Mouse (Mus musculus) embryonic facial prominence, embryonic 12.5 days (tissue): ENCODE data around the gene Smyd3. TPM values are rescaled to one million over a fixed set of nuclear protein-coding genes. Genes with fewer than 3 reads are reported as not detected.

Experiments used
- ATAC-seq: fragments of 200-750 bp; cut with Nextera tagmentation; 2 replicates; pipeline ENCODE4 v1.8.0; 2017; ENCODE audit not compliant: insufficient number of reproducible peaks, insufficient read depth, low FRiP score, low TSS enrichment
- H3K27ac ChIP-seq: fragments of 300-500 bp; sonication (generic); 2 replicates; pipeline ENCODE4 v1.5.1; 2016; ENCODE audit warnings: mild to moderate bottlenecking
- H3K27me3 ChIP-seq: fragments of 300-500 bp; sonication (generic); 2 replicates; pipeline ENCODE4 v1.6.1; 2016; ENCODE audit warnings: mild to moderate bottlenecking, moderate library complexity
- H3K36me3 ChIP-seq: fragments of 300-500 bp; sonication (generic); 2 replicates; pipeline ENCODE4 v1.6.1; 2016; ENCODE audit warnings: mild to moderate bottlenecking
- H3K4me1 ChIP-seq: fragments of 300-500 bp; sonication (generic); 2 replicates; pipeline ENCODE4 v1.6.1; 2016
- H3K4me2 ChIP-seq: fragments of 300-500 bp; sonication (generic); replicated peaks from 2 replicates; pipeline ENCODE4 v1.6.1; 2016; ENCODE audit warnings: mild to moderate bottlenecking, moderate library complexity
- H3K4me3 ChIP-seq: fragments of 300-500 bp; sonication (generic); 2 replicates; pipeline ENCODE4 v1.5.1; 2016; ENCODE audit warnings: mild to moderate bottlenecking
- H3K9ac ChIP-seq: fragments of 300-500 bp; sonication (generic); 2 replicates; pipeline ENCODE4 v1.6.1; 2016; ENCODE audit warnings: mild to moderate bottlenecking, moderate library complexity
- H3K9me3 ChIP-seq: fragments of 300-500 bp; sonication (generic); 2 replicates; pipeline ENCODE4 v1.6.1; 2016; ENCODE audit warnings: mild to moderate bottlenecking, moderate library complexity
- WGBS: fragments of 180-500 bp; shearing (Covaris S2); methylation state at CpG from one replicate; pipeline ENCODE4 v1.1.7; 2016; 5-methylcytosine and 5-hydroxymethylcytosine counted together
- polyA plus RNA-seq: library from polyadenylated mRNA; unstranded; fragments of >200 nt; fragmentation: Nextera tagmentation; extraction: Ambion mirVana; gene quantifications from 2 replicates; pipeline ENCODE4 v1.2.1, GENCODE M21; 2016

The Smyd3 gene
- polyA plus RNA-seq, 1 experiment from 2014 or later: 28.9 TPM

- Histone ChIP-seq H3K9me3 (no peaks in the 10 kb centered on the region), H3K27me3 (no peaks in the 10 kb centered on the region), H3K4me2 (no peak overlapping the region), H3K9ac (no peak overlapping the region), H3K4me1 (no peaks in the 10 kb centered on the region; the same call in none of the 2 replicates), H3K36me3 (no peaks in the 10 kb centered on the region), H3K27ac (no peak overlapping the region), H3K4me3 (no peak overlapping the region)
- 75% methylated on average over 10 of the region's 10 CpGs for WGBS
- ATAC-seq: no peak
Observed at GRCm38 (mm10) chr1:179116729-179117663, 400.8 kb downstream of the Smyd3 start.

GRCm38 (mm10) chr1:179114833-179115495 is 402.9 kb downstream of the Smyd3 start:
- Histone ChIP-seq H3K4me2 (no peak overlapping the region), H3K9me3 (no peaks in the 10 kb centered on the region), H3K4me1 (no peaks in the 10 kb centered on the region; the same call in none of the 2 replicates), H3K27ac (0 out of 2 replicates have a peak overlapping the region, but pooled peaks have one; percentile 13), H3K4me3 (no peak overlapping the region), H3K36me3 (no peaks in the 10 kb centered on the region), H3K27me3 (no peaks in the 10 kb centered on the region), H3K9ac (no peak overlapping the region)
- 84% methylated on average over 7 of the region's 7 CpGs for WGBS
- ATAC-seq: no peak

GRCm38 (mm10) chr1:179114385-179114784 is 403.5 kb downstream of the Smyd3 start:
- no peak for ATAC-seq
- WGBS: 99% methylated on average over 3 of the region's 3 CpGs

DNA sequence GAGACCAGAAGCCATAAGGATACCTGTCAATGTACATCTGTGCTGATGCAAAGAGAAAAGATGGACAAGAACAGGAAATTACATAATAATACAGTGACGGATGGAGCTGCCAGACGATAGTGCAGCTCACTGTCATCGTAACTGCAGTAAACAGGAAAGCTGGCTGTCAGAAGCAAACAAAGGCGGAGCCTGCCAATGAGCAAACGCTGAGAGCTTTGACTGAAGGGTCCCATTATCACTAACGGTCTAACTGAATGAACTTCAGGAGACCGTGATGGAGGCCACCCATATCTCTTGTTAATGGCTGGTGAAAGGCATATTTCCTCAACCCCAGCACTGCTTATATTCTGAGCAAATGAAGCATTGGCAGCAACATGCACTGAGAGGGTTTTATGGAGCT is 409.1 kb downstream of the Smyd3 start:
- no peaks in the 10 kb centered on the region for H3K9me3 ChIP-seq
- H3K27ac ChIP-seq: peak overlapping the region; percentile 85; the same call in 1 of the 2 replicates
- H3K4me2 ChIP-seq: no peak overlapping the region
- H3K4me3 ChIP-seq: no peak overlapping the region
- H3K4me1 ChIP-seq: peaks cover 28% of the 10 kb centered on the region
- no peak for ATAC-seq
- H3K36me3 ChIP-seq: no peaks in the 10 kb centered on the region
- 40% methylated on average over 7 of the region's 7 CpGs for WGBS
- H3K9ac ChIP-seq: no peak overlapping the region
- no peaks in the 10 kb centered on the region for H3K27me3 ChIP-seq

More at GRCm38 (mm10) chr1:179114385-179114784, 403.5 kb downstream of the Smyd3 start:
- H3K27me3 ChIP-seq: no peaks in the 10 kb centered on the region
- H3K4me2 ChIP-seq: no peak overlapping the region
- H3K27ac ChIP-seq: no peak overlapping the region
- no peaks in the 10 kb centered on the region for H3K36me3 ChIP-seq
- no peak overlapping the region for H3K9ac ChIP-seq
- no peaks in the 10 kb centered on the region for H3K9me3 ChIP-seq
- no peak overlapping the region for H3K4me3 ChIP-seq
- H3K4me1 ChIP-seq: no peaks in the 10 kb centered on the region; the same call in none of the 2 replicates

GRCm38 (mm10) chr1:179107761-179108694 is 409.8 kb downstream of the Smyd3 start:
- Histone ChIP-seq H3K9ac (no peak overlapping the region), H3K4me1 (peaks cover 28% of the 10 kb centered on the region), H3K4me2 (no peak overlapping the region; the same call in 1 of the 2 replicates), H3K9me3 (no peaks in the 10 kb centered on the region), H3K27me3 (no peaks in the 10 kb centered on the region), H3K36me3 (no peaks in the 10 kb centered on the region), H3K4me3 (no peak overlapping the region), H3K27ac (peak overlapping the region; percentile 85)
- ATAC-seq: peak; percentile 32; the same call in 1 of the 2 replicates
- WGBS: 20% methylated on average over 16 of the region's 16 CpGs

DNA sequence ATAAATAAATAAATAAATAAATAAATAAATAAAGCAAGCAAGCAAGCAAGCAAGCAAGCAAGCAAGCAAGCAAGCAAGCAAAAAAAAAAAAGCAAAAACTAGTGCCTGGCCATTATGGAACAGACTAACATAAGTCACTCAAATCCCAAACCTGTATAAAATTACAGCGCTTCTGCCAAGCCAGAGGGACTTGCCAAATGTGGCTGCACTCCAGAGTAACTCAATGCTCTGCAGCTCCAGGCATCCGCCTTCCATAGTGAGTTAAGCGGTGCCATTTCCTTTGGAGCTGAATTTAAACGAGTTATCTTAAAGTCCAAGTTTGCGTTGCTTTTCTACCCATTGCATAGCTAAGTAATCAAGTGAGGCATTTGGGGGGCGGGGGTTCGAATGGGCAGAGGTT is 410.6 kb downstream of the Smyd3 start:
- H3K27me3 ChIP-seq: no peaks in the 10 kb centered on the region
- no peak overlapping the region for H3K4me2 ChIP-seq
- ATAC-seq: no peak
- no peaks in the 10 kb centered on the region for H3K9me3 ChIP-seq
- no peak overlapping the region for H3K9ac ChIP-seq
- peak overlapping the region; percentile 85 for H3K27ac ChIP-seq
- no peak overlapping the region for H3K4me3 ChIP-seq
- H3K36me3 ChIP-seq: no peaks in the 10 kb centered on the region
- H3K4me1 ChIP-seq: peaks cover 28% of the 10 kb centered on the region
- 42% methylated on average over 7 of the region's 7 CpGs for WGBS

- H3K4me2 ChIP-seq: no peak overlapping the region
- H3K36me3 ChIP-seq: no peaks in the 10 kb centered on the region
- peak overlapping the region; percentile 67 for H3K27ac ChIP-seq
- H3K9ac ChIP-seq: no peak overlapping the region
- peaks cover 28% of the 10 kb centered on the region for H3K4me1 ChIP-seq
- WGBS: 59% methylated on average over 6 of the region's 6 CpGs
- H3K9me3 ChIP-seq: no peaks in the 10 kb centered on the region
- no peak overlapping the region for H3K4me3 ChIP-seq
- H3K27me3 ChIP-seq: no peaks in the 10 kb centered on the region
- no peak for ATAC-seq
Observed at GRCm38 (mm10) chr1:179106702-179107145, 411.1 kb downstream of the Smyd3 start.

GRCm38 (mm10) chr1:179106103-179106701 is 411.6 kb downstream of the Smyd3 start:
- no peaks in the 10 kb centered on the region for H3K36me3 ChIP-seq
- 74% methylated on average over 18 of the region's 18 CpGs for WGBS
- no peak overlapping the region for H3K9ac ChIP-seq
- no peak overlapping the region for H3K4me2 ChIP-seq
- ATAC-seq: no peak
- peaks cover 28% of the 10 kb centered on the region for H3K4me1 ChIP-seq
- H3K27ac ChIP-seq: no peak overlapping the region
- no peaks in the 10 kb centered on the region for H3K27me3 ChIP-seq
- no peaks in the 10 kb centered on the region for H3K9me3 ChIP-seq
- H3K4me3 ChIP-seq: no peak overlapping the region

DNA sequence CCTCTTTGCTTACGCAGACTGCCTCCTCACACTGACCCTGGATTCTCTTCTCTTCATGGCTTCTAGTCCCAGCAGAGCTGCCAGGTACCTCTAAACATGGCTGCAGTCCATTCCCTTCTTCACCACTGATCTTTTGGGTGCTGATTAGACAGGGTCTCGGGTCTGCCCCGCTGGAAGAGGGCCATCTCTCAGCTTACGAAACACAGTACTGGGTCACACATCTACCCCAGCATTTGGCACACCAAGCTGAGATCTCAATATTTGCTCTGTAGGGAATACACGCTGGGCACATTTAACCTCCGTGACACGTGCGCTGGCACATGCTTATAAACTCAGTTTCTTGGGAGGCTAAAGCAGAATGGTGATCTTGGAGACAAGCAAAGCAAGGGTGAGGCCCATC is 413.4 kb downstream of the Smyd3 start:
- no peak for ATAC-seq
- H3K36me3 ChIP-seq: no peaks in the 10 kb centered on the region
- no peaks in the 10 kb centered on the region for H3K9me3 ChIP-seq
- no peaks in the 10 kb centered on the region for H3K27me3 ChIP-seq
- H3K4me2 ChIP-seq: no peak overlapping the region
- H3K27ac ChIP-seq: no peak overlapping the region
- no peak overlapping the region for H3K9ac ChIP-seq
- H3K4me1 ChIP-seq: peaks cover 28% of the 10 kb centered on the region
- 94% methylated on average over 8 of the region's 8 CpGs for WGBS
- H3K4me3 ChIP-seq: no peak overlapping the region

GRCm38 (mm10) chr1:179096993-179097392 is 420.8 kb downstream of the Smyd3 start:
- H3K27me3 ChIP-seq: no peaks in the 10 kb centered on the region
- H3K9ac ChIP-seq: no peak overlapping the region
- peaks cover 30% of the 10 kb centered on the region for H3K4me1 ChIP-seq
- 23% methylated on average over 8 of the region's 8 CpGs for WGBS
- ATAC-seq: peak; percentile 79; the same call in 1 of the 2 replicates
- H3K4me2 ChIP-seq: peak overlapping the region; percentile 14; the same call in 1 of the 2 replicates
- H3K4me3 ChIP-seq: no peak overlapping the region
- H3K9me3 ChIP-seq: no peaks in the 10 kb centered on the region
- H3K36me3 ChIP-seq: no peaks in the 10 kb centered on the region
- peak overlapping the region; percentile 88 for H3K27ac ChIP-seq
